Mouse (Mus musculus) adrenal gland, postnatal 36 days (tissue): Measurements from ENCODE around the gene Alk. TPM values are rescaled to one million over a fixed set of nuclear protein-coding genes. Genes with fewer than 3 reads are reported as not detected.

Experiments
- DNase-seq, 2 experiments: peaks; one replicate each; pipeline ENCODE4 v3.0.0; 2021; ENCODE audit warnings: mixed read lengths in 1 of 2
- total RNA-seq, 2 experiments: library from RNA; stranded (reverse); gene quantifications; 2 replicates each; pipeline ENCODE4 v1.2.3; 2021

Gene Alk
- total RNA-seq, 2 experiments from 2014 or later, result not detected

GRCm38 (mm10) chr17:72265171-72266022 lies 339.0 kb downstream of the Alk start:
- DNase-seq, result no peak

- DNase-seq, result no peak
Observed at GRCm38 (mm10) chr17:72253411-72253810, 351.0 kb downstream of the Alk start.

DNA sequence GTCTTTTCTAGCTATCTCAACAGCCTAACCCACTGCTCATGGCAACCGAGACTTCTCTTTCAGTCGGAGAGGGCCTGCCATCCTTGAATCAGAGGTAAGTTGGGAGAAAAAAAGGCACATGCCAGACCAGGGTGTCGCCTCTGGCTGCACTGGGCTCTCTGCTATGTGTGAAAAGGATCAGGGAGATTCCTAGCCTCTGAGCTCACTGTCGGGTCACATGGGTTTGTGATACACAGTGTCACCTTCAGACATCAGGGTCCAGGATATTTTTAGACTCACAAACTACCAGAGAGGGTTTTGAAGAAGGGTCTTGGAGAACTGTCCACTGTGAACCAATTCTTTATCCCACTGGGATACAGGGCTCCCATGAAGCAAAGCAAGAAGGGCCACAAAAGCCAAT lies 352.9 kb downstream of the Alk start:
- DNase-seq, result no peak

DNA sequence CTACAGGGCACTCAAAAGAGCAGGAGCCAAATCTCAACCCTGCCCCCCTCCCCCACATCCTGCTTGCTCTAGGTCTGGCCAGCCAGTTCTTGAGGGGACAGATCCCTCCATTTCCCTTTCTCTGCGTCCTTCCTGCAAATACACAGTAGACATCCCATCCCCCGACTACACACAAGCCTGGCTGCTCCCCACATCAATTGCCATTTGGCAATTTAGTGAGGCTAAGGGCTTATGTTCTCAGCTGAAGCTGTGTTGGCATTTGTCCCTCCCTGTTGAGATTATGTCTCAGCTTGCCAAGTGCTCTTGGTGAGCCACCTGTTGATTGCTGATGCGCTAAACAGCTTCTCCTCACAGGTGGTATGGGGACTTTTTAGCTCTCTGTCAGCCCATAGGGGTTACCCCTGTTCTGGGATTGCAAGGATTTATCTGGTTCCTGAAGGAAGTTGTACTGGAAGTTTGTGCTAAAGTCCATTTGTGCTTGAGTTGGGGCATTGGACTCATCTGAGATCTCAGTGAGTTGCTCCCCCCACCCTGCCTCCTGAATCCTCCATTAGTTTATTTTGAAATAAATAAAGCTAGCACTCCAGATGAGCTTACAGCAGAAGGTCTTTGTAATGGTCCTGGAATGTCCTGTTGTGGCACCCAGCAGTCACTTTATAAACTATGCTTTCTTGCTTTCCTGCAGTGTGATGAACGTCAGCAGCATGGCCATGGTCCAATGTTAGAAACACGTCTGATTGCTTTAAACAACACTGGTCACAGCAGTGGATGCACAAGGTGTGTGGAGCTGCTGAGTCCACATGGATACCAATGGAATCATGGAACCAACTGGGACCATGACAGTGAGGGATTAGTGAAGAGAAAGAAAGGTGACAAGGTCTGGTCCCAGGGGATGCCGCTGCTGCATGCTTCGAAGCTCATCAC lies 353.7 kb downstream of the Alk start:
- DNase-seq, result no peak

- DNase-seq, result peak; percentile 16 to 37
Observed at GRCm38 (mm10) chr17:72242036-72242435, 362.4 kb downstream of the Alk start.

DNA sequence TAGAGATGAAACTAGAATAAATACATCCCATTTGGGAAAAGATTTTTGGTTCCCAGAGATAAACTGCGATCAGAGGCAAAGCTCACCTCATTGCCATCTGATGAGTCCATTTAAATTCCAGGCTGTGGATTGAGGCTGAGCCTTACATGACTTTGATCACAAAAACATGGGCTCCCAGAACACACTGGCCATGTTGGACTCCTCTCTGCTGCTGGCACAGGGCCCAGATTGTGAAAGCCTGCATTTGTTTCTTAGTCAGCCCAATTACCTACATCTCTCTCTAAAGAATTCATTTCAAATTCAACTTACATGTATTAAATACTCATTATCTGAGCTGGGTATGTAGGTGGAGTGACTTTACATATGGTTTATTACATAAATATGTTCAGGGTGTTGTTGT lies 367.1 kb downstream of the Alk start:
- DNase-seq, result peak; percentile 9 to 15

DNA sequence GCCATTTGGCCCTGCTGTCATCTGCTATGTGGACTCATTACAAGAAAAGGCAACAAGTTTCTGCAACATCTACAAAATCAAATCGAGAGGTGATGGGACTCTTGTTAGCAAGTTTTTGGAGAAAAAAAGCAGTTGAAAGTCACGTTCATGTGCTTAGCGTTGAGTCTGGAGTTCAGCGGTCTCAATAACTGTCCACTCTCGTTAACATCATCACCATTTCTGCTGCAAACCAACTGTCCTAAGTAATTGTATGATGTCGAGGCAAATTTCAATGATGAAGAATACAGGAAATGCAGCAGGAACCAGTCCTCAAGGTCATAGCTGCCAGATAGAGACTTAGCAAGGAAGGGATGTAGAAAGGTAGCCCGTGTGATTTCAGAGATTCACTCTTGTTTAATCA lies 373.5 kb downstream of the Alk start:
- no peak for DNase-seq

GRCm38 (mm10) chr17:72218816-72219215 lies 385.6 kb downstream of the Alk start:
- no peak for DNase-seq

- no peak for DNase-seq
Observed at GRCm38 (mm10) chr17:72197576-72197975, 406.9 kb downstream of the Alk start.

GRCm38 (mm10) chr17:72194976-72195650 lies 409.3 kb downstream of the Alk start:
- DNase-seq, result no peak

DNA sequence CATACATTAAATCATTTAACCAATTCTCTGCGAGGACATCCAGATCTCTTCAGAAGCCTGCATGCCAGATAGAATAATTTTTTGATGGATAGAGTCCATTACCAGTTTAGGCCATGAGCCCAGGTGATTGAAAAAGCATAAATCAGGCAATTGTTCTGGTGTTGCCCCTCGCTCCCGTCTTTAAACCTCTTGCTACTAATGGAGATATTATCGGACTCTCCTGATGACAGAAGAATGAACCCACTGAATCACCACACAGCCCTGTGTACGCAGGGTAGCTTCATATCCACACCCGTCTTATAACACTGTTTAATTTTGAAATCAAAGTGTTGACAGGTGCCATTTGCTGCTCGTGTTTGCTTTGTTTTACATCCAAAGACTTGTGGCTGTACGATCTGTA lies 413.9 kb downstream of the Alk start:
- DNase-seq, result no peak

GRCm38 (mm10) chr17:72187026-72187425 lies 417.4 kb downstream of the Alk start:
- no peak for DNase-seq

DNA sequence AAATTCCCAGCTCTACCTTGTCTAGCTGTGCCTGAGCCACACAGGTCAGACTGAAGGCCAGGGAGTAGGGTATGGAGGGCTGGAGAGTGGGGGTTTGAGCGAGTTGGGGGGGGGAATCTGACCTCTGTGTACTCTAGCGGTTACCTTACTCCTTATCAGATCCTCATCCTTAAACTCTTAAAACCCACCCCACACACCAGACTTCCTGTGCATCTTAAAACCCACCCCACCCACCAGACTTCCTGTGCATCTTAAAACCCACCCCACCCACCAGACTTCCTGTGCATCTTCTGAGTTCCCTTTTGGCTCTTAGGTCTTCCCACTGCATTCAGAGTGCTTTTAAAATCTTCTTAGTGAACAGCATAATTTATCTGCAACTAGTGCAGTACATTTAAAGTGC lies 422.0 kb downstream of the Alk start:
- no peak for DNase-seq

- DNase-seq, result no peak
Observed at GRCm38 (mm10) chr17:72180200-72180599, 424.2 kb downstream of the Alk start.

DNA sequence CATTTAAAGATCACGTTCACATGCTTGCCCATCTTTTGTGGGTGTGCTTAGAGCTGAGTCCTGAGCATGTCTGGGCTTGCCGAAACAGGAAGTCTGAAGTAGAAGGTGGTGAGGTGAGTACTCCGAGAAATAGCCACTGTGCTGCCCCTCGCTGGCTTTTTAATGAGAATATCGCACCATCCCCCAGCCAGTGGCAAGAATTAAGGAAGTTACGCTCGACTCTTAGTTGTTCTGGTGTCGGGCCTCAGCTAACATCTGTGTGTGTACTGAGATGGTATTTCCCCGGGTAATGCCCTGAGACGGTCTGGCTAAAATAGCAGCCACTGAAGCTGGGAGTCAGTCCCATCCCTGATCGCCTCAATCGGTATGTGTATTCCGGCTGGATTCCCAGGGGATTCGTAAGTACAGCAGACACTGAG lies 424.7 kb downstream of the Alk start:
- DNase-seq, result no peak

DNA sequence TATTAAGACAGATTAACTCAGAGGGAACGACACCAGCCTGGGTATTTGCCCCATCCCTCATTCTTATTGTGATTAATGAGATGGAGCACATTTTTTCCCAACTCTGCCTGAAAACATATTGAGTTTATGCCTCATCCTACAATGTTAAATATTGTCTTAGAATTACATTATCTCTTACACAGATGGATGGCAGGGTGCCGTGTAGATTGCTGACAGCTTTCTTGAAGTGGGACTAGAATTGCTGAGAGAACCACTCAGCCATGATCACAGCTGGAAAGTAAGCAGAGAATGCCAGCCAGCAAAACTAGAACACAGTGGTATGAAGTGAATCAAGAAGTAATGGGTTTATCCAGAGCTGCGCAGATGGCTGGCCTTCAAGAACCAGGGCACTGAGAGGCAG lies 430.6 kb downstream of the Alk start:
- DNase-seq, result no peak

DNA sequence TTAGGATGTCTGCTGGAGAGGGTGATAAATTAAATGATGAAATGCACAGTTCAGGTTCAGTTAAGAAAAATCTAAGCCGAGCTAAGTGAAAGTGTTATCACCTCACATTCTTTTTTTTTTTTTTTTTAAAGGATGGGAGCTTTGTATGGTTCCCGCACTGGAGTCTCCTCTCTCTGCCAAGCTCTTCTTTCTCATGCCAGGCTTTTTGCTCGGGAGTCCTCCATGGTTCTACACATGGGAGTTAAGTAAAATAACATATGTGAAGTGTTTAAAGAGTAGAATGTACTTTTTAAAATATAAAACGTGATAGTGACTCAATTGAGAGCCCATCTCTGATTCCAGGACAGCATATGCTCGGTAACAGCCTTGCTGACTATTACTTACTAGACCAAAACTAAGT lies 436.3 kb downstream of the Alk start:
- DNase-seq, result no peak

GRCm38 (mm10) chr17:72158857-72159385 lies 445.5 kb downstream of the Alk start:
- DNase-seq, result peak in 1 of 2 experiments; percentile 7

- peak in 1 of 2 experiments; percentile 11 for DNase-seq
Observed at GRCm38 (mm10) chr17:72157830-72158629, 446.4 kb downstream of the Alk start.

GRCm38 (mm10) chr17:72153038-72153437 lies 451.4 kb downstream of the Alk start:
- no peak for DNase-seq

DNA sequence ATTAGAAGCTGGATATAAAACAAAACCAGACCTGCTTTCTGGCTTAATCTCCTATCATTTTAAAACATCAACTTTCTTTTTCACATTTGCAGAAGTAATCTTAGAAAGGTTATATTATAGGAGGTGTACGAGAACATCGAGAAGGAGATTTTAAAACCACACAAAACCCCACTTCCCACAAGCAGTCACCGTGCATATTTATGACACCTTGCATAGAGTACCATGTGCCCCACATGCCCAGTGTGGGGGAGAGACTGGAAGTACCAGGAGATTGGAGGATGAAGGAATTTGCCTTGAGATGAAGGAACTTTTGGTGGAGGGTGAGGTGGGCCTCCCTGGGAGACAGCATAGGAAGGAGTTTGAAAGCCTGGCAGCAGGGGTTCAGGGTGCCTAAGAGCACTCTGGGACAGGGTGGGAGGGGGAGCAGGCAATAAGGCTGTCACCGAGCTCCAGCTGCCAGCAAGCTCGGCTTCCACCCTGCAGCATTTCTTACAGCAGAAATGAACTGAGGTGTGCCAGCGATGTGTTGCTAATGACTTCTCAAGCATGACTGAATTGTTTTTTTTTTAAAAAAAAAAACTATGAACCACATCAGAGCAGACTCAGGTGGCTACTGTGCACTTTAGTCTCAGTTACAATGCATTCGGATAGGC lies 459.4 kb downstream of the Alk start:
- no peak for DNase-seq
